Mouse (Mus musculus) kidney, adult 2 months (tissue): ENCODE data around the gene Rbfox3.

Experiments used
- CTCF ChIP-seq: fragments of 200-500 bp; conservative IDR thresholded peaks from 2 replicates; pipeline ENCODE4 v1.5.1; 2011; ENCODE audit warnings: low read depth, mild to moderate bottlenecking, control low read depth, low read length, moderate library complexity, mixed read lengths; ENCODE audit not compliant: insufficient read depth, insufficient read length
- POLR2A ChIP-seq: fragments of 200-500 bp; IDR thresholded peaks from one replicate; pipeline ENCODE4 v1.6.1; 2011; ENCODE audit warnings: low read depth, low read length, control low read depth

GRCm38 (mm10) chr11:118573569-118573968, 337.8 kb downstream of the Rbfox3 start:
- TF ChIP-seq CTCF (peak; percentile 62), POLR2A (no peak)
